Mouse (Mus musculus) bone marrow, adult 2 months (tissue): ENCODE data around the gene Qpct. TPM values are rescaled to one million over a fixed set of nuclear protein-coding genes. Genes with fewer than 3 reads are reported as not detected.

ENCODE experiments used
- H3K27ac ChIP-seq: fragments of 200-500 bp; 2 replicates; pipeline ENCODE4 v1.5.1; 2012; ENCODE audit warnings: low read depth, mild to moderate bottlenecking, control low read depth, inconsistent platforms, low read length; ENCODE audit not compliant: control insufficient read depth, poor library complexity, insufficient read depth
- H3K4me1 ChIP-seq: fragments of 200-500 bp; 2 replicates; pipeline ENCODE4 v1.6.1; 2011; ENCODE audit warnings: low read length; ENCODE audit not compliant: control insufficient read depth, insufficient read depth
- H3K4me3 ChIP-seq: fragments of 200-500 bp; replicated peaks from 2 replicates; pipeline ENCODE3; 2011; ENCODE audit warnings: mild to moderate bottlenecking, low read depth, low read length, control low read depth; ENCODE audit not compliant: control insufficient read depth
- CTCF ChIP-seq: fragments of 200-500 bp; IDR thresholded peaks from 2 replicates; pipeline ENCODE4 v1.5.1; 2011; ENCODE audit warnings: low read length, control low read depth; ENCODE audit not compliant: control insufficient read depth, insufficient read depth
- POLR2A ChIP-seq: fragments of 200-500 bp; IDR thresholded peaks from 2 replicates; pipeline ENCODE4 v1.6.1; 2011; ENCODE audit warnings: low read depth, mild to moderate bottlenecking, control low read depth, low read length, borderline replicate concordance; ENCODE audit not compliant: control insufficient read depth
- WGBS: fragments of 180-500 bp; shearing (Covaris S2); methylation state at CpG from one replicate; pipeline ENCODE4 v1.1.7; 2018; 5-methylcytosine and 5-hydroxymethylcytosine counted together
- polyA plus RNA-seq: library from polyadenylated mRNA; stranded (reverse); fragments of >200 nt; gene quantifications from 2 replicates; pipeline ENCODE4 v1.2.4, GENCODE M21; 2011; ENCODE audit warnings: low replicate concordance; ENCODE audit not compliant: missing spikeins, insufficient read depth, insufficient read length

Qpct gene
- polyA plus RNA-seq, 1 experiment = 1.7 TPM

DNA sequence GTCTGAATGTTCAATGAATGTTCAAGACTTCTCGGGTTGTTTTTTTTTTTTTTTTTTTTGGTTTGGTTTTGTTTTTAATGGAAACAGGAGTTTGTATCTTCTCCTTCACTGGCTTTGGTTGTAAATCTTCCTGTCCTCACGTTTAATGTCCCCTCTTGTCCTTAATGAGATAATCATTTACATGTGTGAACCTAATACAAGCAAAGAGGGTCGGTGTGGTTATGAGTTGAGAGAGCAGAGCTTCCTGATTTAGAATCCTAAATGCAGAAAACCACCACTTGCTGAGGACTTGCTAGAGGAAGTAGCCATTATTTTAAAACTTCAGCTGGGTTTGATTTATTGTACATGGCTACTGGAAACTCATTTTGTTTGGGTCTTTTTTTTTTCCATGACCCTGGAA, 29.0 kb upstream of the Qpct start:
- WGBS = 3% methylated on average over 3 of the region's 3 CpGs
- Histone ChIP-seq H3K27ac (no peak overlapping the region), H3K4me1 (no peaks in the 10 kb centered on the region; the same call in 1 of the 2 replicates), H3K4me3 (no peak overlapping the region)
- TF ChIP-seq CTCF = no peak
- TF ChIP-seq POLR2A = no peak

DNA sequence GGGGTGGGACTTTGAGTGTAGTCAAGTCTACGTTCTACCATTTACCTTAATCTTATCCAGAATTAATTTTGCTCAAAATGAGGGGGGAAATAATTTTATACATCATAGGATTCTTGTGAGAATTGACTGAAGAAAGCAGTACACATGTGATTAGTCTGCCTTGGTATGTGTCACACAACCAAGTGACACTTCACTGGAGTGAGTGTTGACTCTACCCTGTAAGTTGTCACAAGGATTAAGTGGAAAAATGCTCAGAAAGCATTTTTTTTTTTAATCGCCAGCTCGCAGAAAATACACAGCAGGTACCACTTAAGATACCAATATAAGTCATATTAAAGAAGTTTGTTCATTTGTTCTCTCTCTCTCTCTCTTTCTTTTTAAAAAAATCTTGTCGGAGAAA, 27.2 kb upstream of the Qpct start:
- 64% methylated on average over 4 of the region's 4 CpGs for WGBS
- H3K27ac ChIP-seq = no peak overlapping the region
- no peak overlapping the region for H3K4me3 ChIP-seq
- no peaks in the 10 kb centered on the region for H3K4me1 ChIP-seq
- TF ChIP-seq CTCF (no peak), POLR2A (no peak)

DNA sequence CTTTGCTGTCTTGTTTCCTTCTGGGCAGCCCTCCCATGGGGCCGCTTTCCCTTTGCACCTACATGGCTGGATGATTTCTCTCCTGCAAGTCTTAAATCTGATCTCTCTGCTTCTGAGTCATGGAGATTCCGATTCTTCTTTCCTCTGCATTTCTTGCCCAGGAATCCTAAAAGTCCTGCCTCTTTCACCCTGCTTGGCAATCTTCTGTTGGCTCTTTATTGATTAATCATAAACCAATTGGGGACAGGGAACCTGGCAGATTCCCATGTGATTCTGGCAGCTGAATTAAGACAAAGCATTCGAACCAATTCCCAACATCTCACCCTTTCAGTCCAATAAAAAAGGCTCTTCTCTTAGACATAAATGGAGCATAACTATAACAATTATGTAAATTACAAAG, 22.5 kb upstream of the Qpct start:
- Histone ChIP-seq H3K4me1 (no peaks in the 10 kb centered on the region; the same call in 1 of the 2 replicates), H3K27ac (no peak overlapping the region), H3K4me3 (no peak overlapping the region)
- TF ChIP-seq POLR2A (no peak), CTCF (no peak)
- WGBS = 89% methylated on average over 3 of the region's 3 CpGs

DNA sequence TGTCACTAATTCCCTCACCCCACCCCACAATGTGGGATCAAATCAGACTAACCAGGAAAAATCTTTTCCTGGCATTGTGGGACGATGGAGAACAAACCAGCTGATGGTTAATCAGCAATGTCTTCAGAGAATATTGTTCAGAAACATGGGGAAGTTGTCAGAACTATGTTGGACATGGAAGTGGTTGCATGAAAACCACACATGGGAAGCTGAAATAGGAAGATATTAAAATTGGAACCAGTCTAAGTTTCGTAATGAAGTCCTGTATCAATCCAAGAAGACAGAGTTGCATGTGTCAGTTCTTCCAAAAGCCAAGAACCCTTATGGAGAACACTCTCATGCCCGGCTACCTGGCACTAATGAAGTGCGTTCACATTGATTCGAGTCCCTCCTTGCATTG, 20.1 kb upstream of the Qpct start:
- WGBS = 54% methylated on average over 5 of the region's 5 CpGs
- H3K27ac ChIP-seq = no peak overlapping the region
- TF ChIP-seq CTCF (no peak), POLR2A (no peak)
- H3K4me3 ChIP-seq = no peak overlapping the region
- H3K4me1 ChIP-seq = no peaks in the 10 kb centered on the region; the same call in 1 of the 2 replicates

DNA sequence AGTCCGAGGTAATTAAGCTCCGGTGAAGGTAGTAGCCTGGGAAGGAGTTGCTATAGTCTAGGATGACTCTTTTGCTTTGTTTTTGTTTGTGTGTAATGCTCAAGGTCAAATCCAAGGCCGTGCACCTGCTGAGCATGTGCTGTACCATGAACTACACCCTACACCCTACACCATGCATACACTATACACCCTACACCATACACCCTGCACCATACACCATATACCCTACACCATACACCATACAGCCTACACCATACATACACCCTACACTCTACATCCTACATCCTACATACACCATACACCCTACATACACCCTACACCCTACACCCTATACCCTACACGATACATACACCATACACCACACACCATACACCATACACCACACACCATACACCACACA, 18.9 kb upstream of the Qpct start:
- TF ChIP-seq CTCF (no peak), POLR2A (no peak)
- Histone ChIP-seq H3K27ac (no peak overlapping the region), H3K4me1 (no peaks in the 10 kb centered on the region; the same call in 1 of the 2 replicates), H3K4me3 (no peak overlapping the region)
- WGBS = 85% methylated on average over 4 of the region's 4 CpGs

DNA sequence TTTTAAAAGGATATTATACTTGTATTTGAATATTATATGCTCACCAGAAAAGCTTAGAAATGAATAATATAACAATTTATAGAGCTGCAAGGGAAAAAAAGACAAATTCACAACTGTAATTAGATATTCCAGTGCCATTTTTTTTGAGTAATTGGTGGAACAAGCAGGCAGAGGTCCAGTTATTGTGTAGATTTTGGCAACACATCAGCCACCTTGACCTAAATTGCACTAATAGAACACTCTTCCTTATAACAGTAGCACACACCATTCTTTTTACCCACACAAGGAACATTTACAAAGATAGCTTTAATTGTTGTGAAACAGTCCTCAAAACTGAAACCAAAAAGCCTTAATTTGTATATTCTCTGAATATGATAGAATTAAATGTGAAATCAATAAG, 12.0 kb upstream of the Qpct start:
- Histone ChIP-seq H3K4me3 (no peak overlapping the region), H3K27ac (no peak overlapping the region), H3K4me1 (no peaks in the 10 kb centered on the region; the same call in 1 of the 2 replicates)
- TF ChIP-seq CTCF = no peak
- no peak for TF ChIP-seq POLR2A

DNA sequence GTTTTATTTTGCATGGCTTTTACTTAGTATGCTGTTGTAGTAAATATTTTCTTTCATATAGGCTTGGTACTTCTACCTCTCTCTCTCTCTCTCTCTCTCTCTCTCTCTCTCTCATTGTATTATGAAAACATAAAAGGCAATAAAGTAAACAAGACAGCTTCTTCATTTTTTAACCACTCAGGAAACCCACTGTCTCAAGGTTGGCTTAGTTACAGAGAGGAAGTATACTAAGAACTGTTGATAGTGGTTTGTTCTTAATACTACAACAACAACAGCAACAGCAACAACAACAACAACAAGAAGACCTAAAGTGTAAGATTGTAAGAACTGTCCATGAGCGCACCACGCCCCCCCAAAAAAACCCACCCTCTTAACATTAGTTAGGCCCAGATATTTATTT, 8.0 kb upstream of the Qpct start:
- WGBS = 89% methylated on average over 2 of the region's 2 CpGs
- TF ChIP-seq CTCF = no peak
- no peak for TF ChIP-seq POLR2A
- Histone ChIP-seq H3K27ac (no peak overlapping the region), H3K4me1 (no peaks in the 10 kb centered on the region; the same call in 1 of the 2 replicates), H3K4me3 (no peak overlapping the region)

DNA sequence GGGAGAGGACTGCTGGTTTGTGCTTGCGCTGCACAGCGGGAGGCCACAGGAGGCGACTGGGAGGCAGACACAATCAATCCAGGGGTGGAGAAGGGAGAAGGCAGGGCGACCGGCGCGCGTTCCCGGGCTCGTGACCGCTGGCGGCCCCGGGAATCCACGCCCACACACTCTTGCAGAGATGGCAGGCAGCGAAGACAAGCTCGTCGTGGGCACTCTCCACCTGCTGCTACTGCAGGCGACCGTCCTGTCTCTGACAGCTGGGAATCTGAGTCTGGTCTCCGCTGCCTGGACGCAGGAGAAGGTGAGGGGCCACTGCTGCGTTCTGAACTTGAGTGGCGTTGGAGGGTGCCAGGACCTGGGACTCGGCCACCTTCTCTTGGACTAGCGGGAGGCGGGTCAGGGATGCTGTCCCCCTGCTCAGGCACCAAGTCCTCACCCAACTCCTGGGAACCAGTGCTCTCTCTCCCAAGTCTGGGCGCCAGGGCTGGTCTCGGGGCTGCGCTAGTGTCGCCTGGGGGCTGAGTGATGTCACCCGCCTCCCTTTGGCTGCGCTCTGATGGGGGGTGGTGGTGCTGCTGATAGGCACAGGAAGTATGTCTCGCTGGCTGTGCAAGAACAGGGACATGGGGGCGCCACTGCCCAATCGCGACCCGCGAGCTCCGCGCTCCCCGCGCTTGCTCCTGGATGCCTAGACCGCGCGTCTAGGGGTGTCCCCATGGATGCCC, 544 bp downstream of the Qpct start:
- no peaks in the 10 kb centered on the region; the same call in 1 of the 2 replicates for H3K4me1 ChIP-seq
- WGBS = 2% methylated on average over 45 of the region's 45 CpGs
- H3K27ac ChIP-seq = no peak overlapping the region
- H3K4me3 ChIP-seq = peak overlapping the region; percentile 52
- TF ChIP-seq CTCF (no peak), POLR2A (no peak)
